Comparison of ENCODE assay signal across 9 mouse cellular contexts in the genomic region with DNA sequence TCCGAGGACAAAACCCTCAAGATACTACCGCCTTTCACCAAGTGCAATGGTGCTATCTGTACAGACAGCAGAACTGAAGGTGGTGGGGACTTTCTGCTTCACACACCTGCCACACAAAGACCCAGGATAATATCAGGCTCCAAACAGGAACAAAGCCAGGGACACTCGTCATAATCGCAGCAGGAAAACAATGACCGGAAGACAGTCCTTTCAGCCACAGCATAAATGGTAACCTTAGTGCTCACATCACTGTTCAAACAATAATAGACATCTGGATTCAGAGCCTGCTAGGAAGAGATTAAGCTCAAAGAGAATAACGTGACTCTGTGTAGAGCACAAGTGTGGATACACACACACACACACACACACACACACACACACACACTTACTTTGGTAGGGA.
DNase-seq lines count a peak whose midpoint lies in the region; ATAC-seq and TF ChIP-seq lines count a peak whose summit lies in the region.
"Had no signal": no experiment of that assay in that cellular context is flagged by ENCODE, and none has a peak within 500 bp of the region (broad histone marks: within the 10 kb centered on the region; RNA-seq: fewer than 3 reads in every experiment).

No protein-coding gene starts in this region.

- no peaks in the 10 kb centered on the region for H3K9me3 ChIP-seq in midbrain, embryonic 13.5 days
- no peaks in the 10 kb centered on the region for H3K9me3 ChIP-seq in midbrain, embryonic 11.5 days (ENCODE audit: control insufficient read depth, low read length)
- H3K9me3 ChIP-seq in heart, postnatal 0 days (replicated peaks; ENCODE audit: control insufficient read depth, low read length), result no peaks in the 10 kb centered on the region
- no peaks in the 10 kb centered on the region for H3K9me3 ChIP-seq in neural tube, embryonic 15.5 days (replicated peaks)
- H3K9me3 ChIP-seq: embryonic facial prominence, embryonic 12.5 days had no signal

- H3K4me2 ChIP-seq in midbrain, embryonic 13.5 days (replicated peaks), result no peak overlapping the region
- H3K4me2 ChIP-seq in midbrain, embryonic 11.5 days, result no peak overlapping the region
- H3K4me2 ChIP-seq in heart, postnatal 0 days (ENCODE audit: low read depth, low read length), result no peak overlapping the region
- no peak overlapping the region for H3K4me2 ChIP-seq in neural tube, embryonic 15.5 days
- H3K4me2 ChIP-seq: embryonic facial prominence, embryonic 12.5 days had no signal

- ATAC-seq in midbrain, embryonic 13.5 days, result no peak
- ATAC-seq in midbrain, embryonic 11.5 days (ENCODE audit: low FRiP score), result no peak
- peak; percentile 12 for ATAC-seq in heart, postnatal 0 days (ENCODE audit: insufficient read depth, low read depth)
- no peak for ATAC-seq in neural tube, embryonic 15.5 days (ENCODE audit: low FRiP score)
- ATAC-seq: inflammation-experienced regulatory T-cells, adult 6 months had no signal

- no peak overlapping the region for H3K9ac ChIP-seq in midbrain, embryonic 13.5 days (replicated peaks)
- no peak overlapping the region for H3K9ac ChIP-seq in midbrain, embryonic 11.5 days (ENCODE audit: low read length)
- H3K9ac ChIP-seq in heart, postnatal 0 days (replicated peaks; ENCODE audit: low read depth, low read length), result no peak overlapping the region
- no peak overlapping the region for H3K9ac ChIP-seq in neural tube, embryonic 15.5 days (replicated peaks)
- H3K9ac ChIP-seq: embryonic facial prominence, embryonic 12.5 days had no signal

- H3K4me3 ChIP-seq in midbrain, embryonic 13.5 days (replicated peaks), result no peak overlapping the region
- H3K4me3 ChIP-seq in midbrain, embryonic 11.5 days (ENCODE audit: low read depth, low read length), result no peak overlapping the region
- no peak overlapping the region for H3K4me3 ChIP-seq in heart, postnatal 0 days (ENCODE audit: low read depth, low read length)
- H3K4me3 ChIP-seq in neural tube, embryonic 15.5 days (replicated peaks), result no peak overlapping the region
- H3K4me3 ChIP-seq: embryonic facial prominence, embryonic 12.5 days had no signal

- no peaks in the 10 kb centered on the region for H3K27me3 ChIP-seq in midbrain, embryonic 13.5 days
- no peaks in the 10 kb centered on the region for H3K27me3 ChIP-seq in midbrain, embryonic 11.5 days (ENCODE audit: control insufficient read depth, insufficient read depth, low read length)
- H3K27me3 ChIP-seq in heart, postnatal 0 days (ENCODE audit: control insufficient read depth, insufficient read depth, low read length), result no peaks in the 10 kb centered on the region
- H3K27me3 ChIP-seq in neural tube, embryonic 15.5 days (replicated peaks), result no peaks in the 10 kb centered on the region
- H3K27me3 ChIP-seq: embryonic facial prominence, embryonic 12.5 days had no signal

- no peaks in the 10 kb centered on the region for H3K36me3 ChIP-seq in midbrain, embryonic 13.5 days
- no peaks in the 10 kb centered on the region for H3K36me3 ChIP-seq in midbrain, embryonic 11.5 days (ENCODE audit: control insufficient read depth, insufficient read depth, low read length)
- H3K36me3 ChIP-seq in heart, postnatal 0 days (replicated peaks; ENCODE audit: control insufficient read depth, insufficient read depth, low read length), result no peaks in the 10 kb centered on the region
- H3K36me3 ChIP-seq in neural tube, embryonic 15.5 days, result no peaks in the 10 kb centered on the region
- H3K36me3 ChIP-seq: embryonic facial prominence, embryonic 12.5 days had no signal

- peak; percentile 76 for TF ChIP-seq EP300 in heart, postnatal 0 days (IDR thresholded peaks at IDR 0.05; ENCODE audit: low read depth)

- WGBS in midbrain, embryonic 13.5 days, result 63% methylated on average over 6 of the region's 6 CpGs
- WGBS in midbrain, embryonic 11.5 days, result 79% methylated on average over 6 of the region's 6 CpGs
- WGBS in heart, postnatal 0 days, result 12% methylated on average over 6 of the region's 6 CpGs
- 75% methylated on average over 6 of the region's 6 CpGs for WGBS in neural tube, embryonic 15.5 days

- no peak for DNase-seq in midbrain, embryonic 11.5 days (ENCODE audit: low spot score, missing footprints)
- peak; percentile 71 for DNase-seq in heart, postnatal 0 days (ENCODE audit: low spot score)
- DNase-seq in kidney, postnatal 25 days, result peak; percentile 60 to 63
- no peak for DNase-seq in ovary, postnatal 14 days (ENCODE audit: low spot score)
- no peak for DNase-seq in natural killer cell, adult 2 months (ENCODE audit: low spot score in 2 of 2)

- peak overlapping the region; percentile 40; the same call in 1 of the 2 replicates for H3K27ac ChIP-seq in midbrain, embryonic 13.5 days
- H3K27ac ChIP-seq in midbrain, embryonic 11.5 days (ENCODE audit: low read depth, low read length), result no peak overlapping the region
- peak overlapping the region; percentile 75 for H3K27ac ChIP-seq in heart, postnatal 0 days (ENCODE audit: low read depth)
- peak overlapping the region; percentile 1; the same call in 1 of the 2 replicates for H3K27ac ChIP-seq in neural tube, embryonic 15.5 days (replicated peaks)
- H3K27ac ChIP-seq: embryonic facial prominence, embryonic 12.5 days had no signal

- no peak for TF ChIP-seq CTCF in heart, postnatal 0 days (IDR thresholded peaks at IDR 0.05; ENCODE audit: low read depth)

- peaks cover 49% of the 10 kb centered on the region for H3K4me1 ChIP-seq in midbrain, embryonic 13.5 days (replicated peaks)
- peaks cover 5% of the 10 kb centered on the region for H3K4me1 ChIP-seq in midbrain, embryonic 11.5 days (ENCODE audit: control insufficient read depth, insufficient read depth, low read length)
- H3K4me1 ChIP-seq in heart, postnatal 0 days (ENCODE audit: control insufficient read depth, insufficient read depth), result peaks cover 72% of the 10 kb centered on the region
- peaks cover 32% of the 10 kb centered on the region for H3K4me1 ChIP-seq in neural tube, embryonic 15.5 days

Comparison
In these comparisons a context has a peak if more than half of its experiments do, and no peak if none do; other contexts are left out.
1. DNase-seq: peak in heart, postnatal 0 days (single experiment) and kidney, postnatal 25 days (2 of 2); none in midbrain, embryonic 11.5 days (single experiment), ovary, postnatal 14 days (single experiment) and natural killer cell, adult 2 months (0 of 2).